Mouse (Mus musculus) gastrocnemius, postnatal 4 days (tissue): ENCODE results near the gene Rcan1. TPM values are rescaled to one million over a fixed set of nuclear protein-coding genes. Genes with fewer than 3 reads are reported as not detected.
A peak's percentile ranks its signal among the peaks of the same experiment; 100 is the strongest.

ENCODE experiments used
- DNase-seq, 2 experiments: peaks; one replicate each; pipeline ENCODE4 v3.0.0; 2021 to 2022; ENCODE audit warnings: low spot score in 2 of 2, mixed read lengths in 2 of 2
- total RNA-seq, 2 experiments: library from RNA; stranded (reverse); gene quantifications; 2 replicates each; pipeline ENCODE4 v1.2.3; 2021

The Rcan1 gene
- total RNA-seq, 2 experiments from 2014 or later: 31.1 to 37.8 TPM

DNA sequence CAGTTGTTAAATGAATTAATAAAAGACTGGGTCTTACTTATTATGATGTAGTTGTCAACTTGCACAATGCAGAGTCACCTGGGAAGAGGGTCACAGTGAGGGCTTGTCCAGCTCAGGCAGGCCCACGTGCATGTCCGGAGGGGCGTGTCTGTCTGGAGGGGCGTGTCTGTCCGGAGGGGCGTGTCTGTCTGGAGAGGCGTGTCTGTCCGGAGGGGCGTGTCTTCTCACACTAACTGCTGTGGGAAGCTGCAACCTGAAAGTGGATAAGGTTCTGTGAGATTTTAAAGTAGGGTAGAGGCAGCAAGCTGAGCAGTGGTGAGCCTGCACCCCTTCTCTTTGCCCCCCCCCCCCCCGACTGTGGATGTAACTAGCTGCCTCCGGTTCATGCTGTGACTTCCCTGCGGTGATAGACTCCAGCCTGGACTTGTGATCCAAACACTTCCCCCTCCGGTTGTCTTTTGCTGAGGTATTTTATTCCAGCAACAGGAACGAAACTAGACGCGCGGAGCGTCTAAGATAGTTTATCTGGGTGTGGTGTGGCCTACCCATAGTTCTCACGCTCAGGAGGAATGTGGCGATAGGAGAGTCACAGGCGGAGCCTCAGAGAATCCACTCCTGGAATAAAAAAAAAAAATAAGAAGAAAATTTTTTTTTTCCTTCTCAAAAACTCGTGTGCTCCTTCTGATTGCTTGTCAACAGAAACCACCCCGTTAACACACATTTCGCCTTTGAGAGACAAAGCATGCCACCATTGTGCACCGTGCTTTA, 4.6 kb upstream of the Rcan1 start:
- DNase-seq: no peak

- no peak for DNase-seq
These were observed 2.2 kb upstream of the Rcan1 start for GRCm38 (mm10) chr16:92472898-92473297.

DNA sequence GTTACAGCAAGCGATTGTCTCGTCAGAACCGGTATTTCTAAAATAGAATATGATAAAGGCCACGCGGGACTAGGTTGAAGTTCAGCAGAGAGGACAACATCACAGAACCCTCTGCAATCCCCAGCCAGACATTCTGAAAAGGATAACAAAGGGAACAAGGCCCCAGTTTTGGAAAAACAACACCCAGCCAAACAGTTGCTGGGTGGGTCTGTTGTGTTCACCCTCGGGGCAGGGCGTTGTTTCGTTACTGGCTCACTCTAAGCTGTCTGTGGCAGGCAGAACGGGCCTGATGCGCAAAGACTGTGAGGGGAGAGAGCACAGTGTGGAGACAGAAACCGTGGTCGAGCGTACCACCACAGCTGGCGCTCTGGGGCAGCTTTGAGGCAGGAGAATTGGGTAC, 2.2 kb downstream of the Rcan1 start:
- DNase-seq: peak in 1 of 2 experiments; percentile 42

DNA sequence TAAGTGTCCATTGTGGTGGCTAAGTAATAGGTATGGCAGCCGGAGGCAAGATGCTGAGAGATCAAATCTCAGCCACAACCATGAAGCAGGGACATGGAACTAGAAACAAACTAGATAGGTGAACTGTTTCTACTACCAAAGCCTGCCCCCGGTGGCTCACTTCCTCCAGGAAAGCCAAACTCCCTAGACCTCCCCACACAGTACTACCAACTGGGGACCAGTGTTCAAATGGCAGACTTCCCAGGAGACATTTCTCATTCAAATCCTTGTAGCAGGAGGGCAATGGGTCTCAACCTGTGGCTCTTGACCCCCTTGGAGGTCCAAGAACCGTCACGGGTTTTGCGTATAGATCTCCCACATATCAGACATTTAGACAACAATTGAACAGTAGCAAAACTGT, 3.6 kb downstream of the Rcan1 start:
- DNase-seq: no peak

- DNase-seq: peak; percentile 85 to 92
These were observed 4.8 kb downstream of the Rcan1 start for GRCm38 (mm10) chr16:92465642-92466526.

GRCm38 (mm10) chr16:92465226-92465625, 5.4 kb downstream of the Rcan1 start:
- no peak for DNase-seq

GRCm38 (mm10) chr16:92464390-92464972, 6.2 kb downstream of the Rcan1 start:
- DNase-seq: no peak

- no peak for DNase-seq
These were observed 9.3 kb downstream of the Rcan1 start for GRCm38 (mm10) chr16:92461412-92461811.

DNA sequence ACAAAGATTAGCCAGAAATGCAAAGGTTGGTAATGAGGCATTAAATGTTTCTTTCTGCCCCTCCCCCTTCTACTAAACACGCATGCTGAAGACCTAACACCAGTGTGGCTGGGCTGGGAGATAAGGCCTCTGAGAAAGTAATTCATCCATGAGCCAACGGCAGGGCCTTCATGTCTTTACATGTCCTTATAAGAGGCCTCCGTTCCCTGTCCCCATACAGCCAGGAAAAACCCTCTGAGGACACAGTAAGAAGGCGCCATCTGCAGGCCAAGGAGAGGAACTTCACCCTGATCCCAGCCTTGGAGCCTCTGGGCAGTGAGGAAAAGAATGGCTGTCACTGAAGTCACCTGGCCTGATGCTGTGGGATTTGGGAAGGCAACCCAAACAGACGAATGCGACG, 13.1 kb downstream of the Rcan1 start:
- DNase-seq: peak in 1 of 2 experiments; percentile 61

GRCm38 (mm10) chr16:92455969-92456368, 14.7 kb downstream of the Rcan1 start:
- no peak for DNase-seq

- no peak for DNase-seq
These were observed 15.2 kb downstream of the Rcan1 start for GRCm38 (mm10) chr16:92455488-92455887.

DNA sequence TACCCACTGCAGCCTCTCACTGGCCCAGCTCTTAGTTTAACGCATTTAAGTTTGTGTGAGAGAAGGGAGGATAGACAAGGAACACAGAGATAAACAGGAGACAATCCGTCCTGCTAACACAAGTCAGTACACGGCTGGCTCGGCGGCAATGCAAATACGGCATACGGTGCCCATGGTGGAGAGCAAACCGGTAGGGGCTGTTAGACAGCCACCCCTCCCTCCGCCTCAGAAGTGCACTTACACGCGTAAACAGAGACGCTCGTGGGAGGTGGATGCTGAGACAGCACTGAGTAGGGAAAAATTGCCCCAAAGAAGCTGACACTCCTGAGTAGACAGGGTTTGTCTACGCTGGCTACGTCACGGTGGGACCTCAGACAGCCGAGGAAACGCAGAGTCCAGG, 16.2 kb downstream of the Rcan1 start:
- DNase-seq: no peak

GRCm38 (mm10) chr16:92454002-92454401, 16.7 kb downstream of the Rcan1 start:
- no peak for DNase-seq

GRCm38 (mm10) chr16:92452609-92453008, 18.1 kb downstream of the Rcan1 start:
- no peak for DNase-seq

DNA sequence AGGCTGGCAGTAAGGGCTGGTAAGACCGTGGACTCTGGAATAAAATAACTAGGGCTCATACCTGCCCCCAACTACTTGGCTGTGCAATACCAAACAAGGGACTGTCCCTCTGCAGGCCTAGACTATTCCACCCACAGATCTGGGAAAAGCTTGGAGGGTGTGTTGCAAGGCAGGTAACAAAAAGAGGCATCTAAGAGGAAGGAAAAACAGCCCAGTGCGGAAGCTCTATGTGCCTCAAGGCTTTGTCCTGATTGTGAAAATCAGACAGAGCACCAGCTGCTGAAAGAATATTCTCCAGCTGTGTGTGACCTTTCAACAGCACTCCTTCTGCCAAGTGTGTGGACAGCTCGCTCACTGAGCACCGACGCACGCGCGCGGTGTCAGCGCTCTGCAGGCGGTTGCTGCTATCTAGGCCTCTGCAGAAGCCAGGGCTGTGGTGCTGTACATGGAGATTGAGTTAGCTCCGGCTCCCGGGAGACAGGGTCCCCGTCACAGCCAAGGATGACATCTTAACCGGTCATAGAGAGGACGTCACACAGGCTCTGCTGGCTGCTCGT, 19.1 kb downstream of the Rcan1 start:
- DNase-seq: no peak

- no peak for DNase-seq
These were observed 20.3 kb downstream of the Rcan1 start for GRCm38 (mm10) chr16:92450331-92450730.

- no peak for DNase-seq
These were observed 21.6 kb downstream of the Rcan1 start for GRCm38 (mm10) chr16:92449080-92449479.

DNA sequence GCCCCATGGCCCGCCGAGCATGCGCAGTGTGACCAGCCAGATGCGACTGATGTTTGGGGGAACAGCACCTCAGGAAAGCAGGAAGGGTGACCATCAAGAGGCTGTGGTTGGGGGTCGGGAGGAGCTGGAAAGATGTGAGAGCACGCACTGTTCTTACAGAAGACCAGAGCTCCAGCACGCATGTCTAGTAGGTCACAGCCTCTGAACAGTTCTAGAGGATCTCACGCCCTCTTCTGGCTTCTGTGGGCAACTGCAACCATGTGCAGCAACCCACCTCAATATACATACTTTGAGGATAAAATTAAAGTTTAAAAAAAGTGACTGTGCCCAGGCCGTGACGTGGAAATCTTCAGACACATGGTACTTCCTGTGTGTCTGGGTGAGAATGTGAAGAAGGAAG, 25.3 kb downstream of the Rcan1 start:
- DNase-seq: no peak

GRCm38 (mm10) chr16:92443644-92444113, 27.0 kb downstream of the Rcan1 start:
- peak in 1 of 2 experiments; percentile 55 for DNase-seq

DNA sequence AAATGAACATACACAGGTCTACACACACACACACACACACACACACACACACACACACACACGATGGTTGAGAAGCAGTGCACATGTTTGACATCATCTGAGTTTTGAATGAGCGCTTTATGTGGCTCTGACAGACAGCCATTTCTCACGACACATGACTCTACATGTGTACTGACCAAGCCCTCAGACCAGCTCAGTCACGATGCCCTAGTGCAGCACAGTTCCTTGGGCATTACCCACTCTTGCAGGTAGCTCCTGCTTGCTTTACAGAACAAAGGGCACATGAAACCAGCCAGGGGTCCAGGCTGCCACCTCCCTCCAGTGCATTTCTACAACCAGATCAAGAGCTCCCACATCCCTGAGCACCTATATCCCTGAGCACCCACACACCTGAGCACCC, 27.7 kb downstream of the Rcan1 start:
- DNase-seq: no peak

DNA sequence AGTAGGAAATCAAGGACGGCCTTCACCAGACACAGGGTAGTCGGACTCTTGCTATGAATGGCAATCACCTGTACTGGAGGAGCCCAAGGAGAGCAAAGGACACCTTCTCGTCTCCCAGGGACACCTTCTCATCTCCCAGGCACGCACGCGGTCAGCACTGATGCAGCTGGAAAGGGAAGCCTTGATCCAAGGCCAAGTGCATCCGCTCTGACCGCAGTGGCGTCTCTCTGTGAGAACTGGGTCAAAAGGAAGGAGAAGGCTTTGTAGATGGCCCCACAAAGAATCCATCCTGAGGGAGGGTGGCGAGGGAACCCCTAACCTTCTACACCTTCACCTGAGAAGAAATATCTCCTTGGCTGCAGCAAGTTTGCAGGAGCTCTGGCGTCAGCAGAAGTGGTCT, 28.5 kb downstream of the Rcan1 start:
- DNase-seq: no peak
